Mouse (Mus musculus) spleen, adult 2 months (tissue): ENCODE measurements around the gene Farsb.

Source experiments
- CTCF ChIP-seq: fragments of 200-500 bp; IDR thresholded peaks from 2 replicates; pipeline ENCODE4 v1.5.1; 2011; ENCODE audit warnings: mild to moderate bottlenecking, inconsistent platforms; ENCODE audit not compliant: insufficient read depth, insufficient read length, insufficient replicate concordance; ENCODE audit errors: extremely low read depth
- POLR2A ChIP-seq: fragments of 200-500 bp; IDR thresholded peaks from 2 replicates; pipeline ENCODE4 v1.6.1; 2011; ENCODE audit warnings: low read depth, low read length, inconsistent platforms

DNA sequence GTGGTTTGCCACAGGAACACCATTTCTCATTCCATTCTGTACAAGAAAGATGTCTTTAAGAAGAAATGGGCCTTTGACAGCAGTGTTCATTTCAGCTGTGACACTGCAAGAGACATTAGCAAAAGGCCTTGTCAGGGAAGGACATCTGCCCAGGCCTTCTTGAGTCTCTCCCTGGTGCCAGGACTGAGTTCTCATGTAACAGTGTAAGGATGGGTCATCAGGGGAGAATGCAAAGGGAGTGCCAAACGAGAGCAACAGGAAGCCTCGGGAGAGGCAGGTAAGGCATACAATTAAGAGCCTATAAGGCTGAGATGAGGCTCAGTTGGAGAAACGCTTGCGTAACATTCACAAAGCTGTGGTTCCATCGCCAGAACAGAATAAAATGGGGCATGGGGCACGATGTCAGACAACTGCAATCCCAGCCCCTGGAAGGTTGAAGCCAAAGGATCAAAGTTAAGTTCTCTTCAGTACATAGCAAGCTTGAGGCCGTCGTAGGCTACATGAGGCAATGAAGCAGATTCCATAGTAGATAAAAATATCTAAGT is 93.4 kb downstream of the Farsb start:
- TF ChIP-seq POLR2A (no peak), CTCF (no peak)
